Mouse (Mus musculus): ENCODE measurements at regions not wholly inside any gene's neighbourhood (a gene's known extent, or its start where the extent isn't known, plus 50 kb on each side); places are given as distances from the start of the nearest gene placed in this dataset.

DNA sequence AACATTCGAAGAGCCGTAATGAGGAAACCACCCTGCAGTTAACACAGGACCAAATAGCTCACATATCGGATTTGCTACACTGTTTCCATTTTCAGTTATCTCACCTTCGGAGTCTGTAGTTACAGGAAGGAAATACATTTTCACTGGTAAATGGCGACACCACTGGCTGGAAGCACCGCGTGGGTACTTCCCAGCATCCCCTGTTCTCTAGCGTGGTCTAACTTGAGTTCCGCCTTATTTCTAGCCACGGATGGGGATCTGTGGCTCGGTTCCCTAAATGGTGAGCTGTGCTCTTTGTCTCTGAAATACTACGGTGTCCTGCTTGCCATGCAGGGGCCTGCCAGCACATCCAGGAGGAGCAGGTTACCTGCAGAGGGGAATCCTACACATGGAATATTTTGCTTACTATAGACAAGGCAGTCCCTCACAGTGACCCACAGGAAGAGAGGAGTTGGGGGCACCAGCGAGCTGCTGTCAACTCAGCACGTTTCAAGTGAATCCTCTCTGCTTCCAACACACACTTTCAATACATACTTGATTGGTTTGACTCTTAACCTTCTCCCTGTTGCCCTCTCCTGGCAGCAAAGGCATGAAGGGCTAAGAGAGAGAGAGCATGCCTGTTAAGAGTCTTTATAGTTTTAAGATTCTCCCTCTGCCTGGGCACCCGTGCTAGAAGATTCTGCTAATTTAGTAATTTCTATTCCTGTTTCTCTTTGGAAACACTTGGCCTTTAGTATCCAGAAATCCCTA lies 78.9 kb upstream of the Tmem150c start:
- 74% methylated on average over 15 of the region's 15 CpGs for WGBS
- no peaks in the 10 kb centered on the region for H3K79me2 ChIP-seq (ENCODE audit: control insufficient read depth, insufficient read depth, low read length)
- no peak overlapping the region for H3K9ac ChIP-seq (ENCODE audit: low read depth, low read length)
- H3K27ac ChIP-seq (replicated peaks; ENCODE audit: insufficient read depth, low read depth, low read length): no peak overlapping the region
- H3K27me3 ChIP-seq (ENCODE audit: control insufficient read depth, insufficient read depth, low read length): no peaks in the 10 kb centered on the region
- H3K4me1 ChIP-seq (ENCODE audit: control insufficient read depth, insufficient read depth, low read length): no peaks in the 10 kb centered on the region
- no peak for DNase-seq (ENCODE audit: extremely low read depth, low read depth, low spot score)
- TF ChIP-seq POLR2A (IDR thresholded peaks at IDR 0.05; ENCODE audit: extremely low read depth, insufficient read depth, low read length): no peak
- TF ChIP-seq CTCF (IDR thresholded peaks at IDR 0.05; ENCODE audit: low read depth, low read length): no peak
- no peaks in the 10 kb centered on the region for H3K36me3 ChIP-seq (ENCODE audit: control insufficient read depth, insufficient read depth, low read length)
- H3K4me3 ChIP-seq (ENCODE audit: insufficient read depth, low read depth, low read length): no peak overlapping the region

GRCm38 (mm10) chr5:100237674-100238278 lies 78.2 kb upstream of the Tmem150c start:
- H3K9ac ChIP-seq (ENCODE audit: low read depth, low read length): no peak overlapping the region
- DNase-seq (ENCODE audit: extremely low read depth, low read depth, low spot score): no peak
- H3K36me3 ChIP-seq (ENCODE audit: control insufficient read depth, insufficient read depth, low read length): no peaks in the 10 kb centered on the region
- no peak overlapping the region for H3K4me3 ChIP-seq (ENCODE audit: insufficient read depth, low read depth, low read length)
- no peaks in the 10 kb centered on the region for H3K27me3 ChIP-seq (ENCODE audit: control insufficient read depth, insufficient read depth, low read length)
- 93% methylated on average over 12 of the region's 12 CpGs for WGBS
- no peaks in the 10 kb centered on the region for H3K4me1 ChIP-seq (ENCODE audit: control insufficient read depth, insufficient read depth, low read length)
- H3K27ac ChIP-seq (replicated peaks; ENCODE audit: insufficient read depth, low read depth, low read length): no peak overlapping the region
- H3K79me2 ChIP-seq (ENCODE audit: control insufficient read depth, insufficient read depth, low read length): no peaks in the 10 kb centered on the region
- TF ChIP-seq POLR2A (IDR thresholded peaks at IDR 0.05; ENCODE audit: extremely low read depth, insufficient read depth, low read length): no peak
- no peak for TF ChIP-seq CTCF (IDR thresholded peaks at IDR 0.05; ENCODE audit: low read depth, low read length)

DNA sequence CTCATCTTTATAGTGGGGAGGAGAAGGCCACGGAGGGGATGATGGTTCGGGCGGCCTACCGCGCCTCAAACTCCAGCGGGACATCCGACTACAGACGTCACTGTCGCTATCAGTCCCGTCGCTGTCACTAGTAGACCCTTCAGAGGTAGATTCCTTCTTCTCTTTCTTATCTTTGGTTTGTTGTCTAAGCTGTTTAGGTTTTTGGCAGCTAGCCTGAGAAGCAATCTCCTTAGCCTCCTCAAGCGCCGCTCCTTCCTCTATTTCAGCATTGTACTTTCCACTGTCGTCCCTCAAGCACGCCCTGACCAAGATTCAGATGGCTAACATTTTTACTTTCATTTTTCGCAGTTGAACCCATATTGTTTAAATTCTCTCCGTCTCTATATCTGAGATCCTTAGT lies 76.7 kb upstream of the Tmem150c start:
- TF ChIP-seq POLR2A (IDR thresholded peaks at IDR 0.05; ENCODE audit: extremely low read depth, insufficient read depth, low read length): no peak
- no peak for TF ChIP-seq CTCF (IDR thresholded peaks at IDR 0.05; ENCODE audit: low read depth, low read length)
- Histone ChIP-seq H3K36me3 (ENCODE audit: control insufficient read depth, insufficient read depth, low read length) (no peaks in the 10 kb centered on the region), H3K27ac (replicated peaks; ENCODE audit: insufficient read depth, low read depth, low read length) (no peak overlapping the region), H3K79me2 (ENCODE audit: control insufficient read depth, insufficient read depth, low read length) (no peaks in the 10 kb centered on the region), H3K4me1 (ENCODE audit: control insufficient read depth, insufficient read depth, low read length) (no peaks in the 10 kb centered on the region), H3K9ac (ENCODE audit: low read depth, low read length) (no peak overlapping the region), H3K4me3 (ENCODE audit: insufficient read depth, low read depth, low read length) (no peak overlapping the region), H3K27me3 (ENCODE audit: control insufficient read depth, insufficient read depth, low read length) (no peaks in the 10 kb centered on the region)
- no peak for DNase-seq (ENCODE audit: extremely low read depth, low read depth, low spot score)
- WGBS: 86% methylated on average over 17 of the region's 17 CpGs

DNA sequence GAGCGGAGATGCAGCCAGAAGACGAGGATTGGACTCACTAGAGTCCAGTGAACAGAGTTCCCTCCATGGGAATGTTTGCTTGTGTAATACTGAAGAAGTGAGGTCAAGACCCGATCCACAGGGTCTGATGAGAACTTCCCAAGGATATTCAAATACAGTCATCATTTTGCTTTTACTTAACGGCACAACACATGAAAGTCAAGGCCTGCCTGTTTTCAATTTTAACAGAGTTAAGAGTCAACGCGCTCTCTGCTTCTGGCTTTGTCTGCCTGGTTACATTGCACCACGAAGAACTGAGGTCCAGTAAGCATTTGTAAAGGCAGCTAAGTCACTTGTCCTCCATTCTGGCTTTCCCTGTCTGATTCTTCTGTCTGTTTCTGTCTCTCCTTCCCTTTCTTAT lies 72.5 kb upstream of the Tmem150c start:
- Histone ChIP-seq H3K36me3 (ENCODE audit: control insufficient read depth, insufficient read depth, low read length) (no peaks in the 10 kb centered on the region), H3K27ac (replicated peaks; ENCODE audit: insufficient read depth, low read depth, low read length) (no peak overlapping the region), H3K4me3 (ENCODE audit: insufficient read depth, low read depth, low read length) (no peak overlapping the region), H3K4me1 (ENCODE audit: control insufficient read depth, insufficient read depth, low read length) (no peaks in the 10 kb centered on the region), H3K79me2 (ENCODE audit: control insufficient read depth, insufficient read depth, low read length) (no peaks in the 10 kb centered on the region), H3K9ac (ENCODE audit: low read depth, low read length) (no peak overlapping the region), H3K27me3 (ENCODE audit: control insufficient read depth, insufficient read depth, low read length) (no peaks in the 10 kb centered on the region)
- no peak for DNase-seq (ENCODE audit: extremely low read depth, low read depth, low spot score)
- 87% methylated on average over 7 of the region's 7 CpGs for WGBS
- TF ChIP-seq POLR2A (IDR thresholded peaks at IDR 0.05; ENCODE audit: extremely low read depth, insufficient read depth, low read length) (no peak), CTCF (IDR thresholded peaks at IDR 0.05; ENCODE audit: low read depth, low read length) (no peak)

DNA sequence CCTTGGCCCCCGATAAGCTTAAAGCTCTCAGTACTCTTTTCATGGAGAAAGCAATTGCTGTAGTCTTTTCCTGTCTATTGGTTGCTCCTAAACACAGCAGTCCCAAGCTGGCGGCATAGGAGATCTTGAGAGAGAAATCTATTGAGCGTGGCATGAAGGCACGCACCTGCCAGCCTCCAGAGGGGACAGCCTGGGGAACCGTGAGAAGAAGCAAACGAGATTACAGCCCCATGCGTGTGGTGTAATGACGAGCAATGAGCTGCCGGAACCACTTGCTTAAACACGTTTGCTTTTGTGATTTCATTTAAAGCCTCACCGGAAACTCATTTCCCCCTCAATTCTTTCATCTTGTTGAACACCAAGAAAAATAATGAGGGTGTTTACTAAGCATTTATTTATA lies 72.0 kb upstream of the Tmem150c start:
- TF ChIP-seq CTCF (IDR thresholded peaks at IDR 0.05; ENCODE audit: low read depth, low read length) (no peak), POLR2A (IDR thresholded peaks at IDR 0.05; ENCODE audit: extremely low read depth, insufficient read depth, low read length) (no peak)
- Histone ChIP-seq H3K4me1 (ENCODE audit: control insufficient read depth, insufficient read depth, low read length) (no peaks in the 10 kb centered on the region), H3K9ac (ENCODE audit: low read depth, low read length) (no peak overlapping the region), H3K4me3 (ENCODE audit: insufficient read depth, low read depth, low read length) (no peak overlapping the region), H3K79me2 (ENCODE audit: control insufficient read depth, insufficient read depth, low read length) (no peaks in the 10 kb centered on the region), H3K27me3 (ENCODE audit: control insufficient read depth, insufficient read depth, low read length) (no peaks in the 10 kb centered on the region), H3K36me3 (ENCODE audit: control insufficient read depth, insufficient read depth, low read length) (no peaks in the 10 kb centered on the region), H3K27ac (replicated peaks; ENCODE audit: insufficient read depth, low read depth, low read length) (no peak overlapping the region)
- no peak for DNase-seq (ENCODE audit: extremely low read depth, low read depth, low spot score)
- 73% methylated on average over 11 of the region's 11 CpGs for WGBS

GRCm38 (mm10) chr5:100230038-100230437 lies 70.4 kb upstream of the Tmem150c start:
- 71% methylated on average over 4 of the region's 4 CpGs for WGBS
- H3K4me1 ChIP-seq (ENCODE audit: control insufficient read depth, insufficient read depth, low read length): no peaks in the 10 kb centered on the region
- no peak overlapping the region for H3K27ac ChIP-seq (replicated peaks; ENCODE audit: insufficient read depth, low read depth, low read length)
- DNase-seq (ENCODE audit: extremely low read depth, low read depth, low spot score): no peak
- H3K27me3 ChIP-seq (ENCODE audit: control insufficient read depth, insufficient read depth, low read length): no peaks in the 10 kb centered on the region
- H3K9ac ChIP-seq (ENCODE audit: low read depth, low read length): no peak overlapping the region
- TF ChIP-seq CTCF (IDR thresholded peaks at IDR 0.05; ENCODE audit: low read depth, low read length): no peak
- TF ChIP-seq POLR2A (IDR thresholded peaks at IDR 0.05; ENCODE audit: extremely low read depth, insufficient read depth, low read length): no peak
- no peaks in the 10 kb centered on the region for H3K79me2 ChIP-seq (ENCODE audit: control insufficient read depth, insufficient read depth, low read length)
- no peaks in the 10 kb centered on the region for H3K36me3 ChIP-seq (ENCODE audit: control insufficient read depth, insufficient read depth, low read length)
- no peak overlapping the region for H3K4me3 ChIP-seq (ENCODE audit: insufficient read depth, low read depth, low read length)

All from liver, adult 2 months (tissue).